Mouse (Mus musculus): Measurements from ENCODE around the gene Plekha8. TPM values are rescaled to one million over a fixed set of nuclear protein-coding genes. Genes with fewer than 3 reads are reported as not detected.

The Plekha8 gene
- polyA plus RNA-seq, 1 experiment from 2014 or later: 12.2 TPM

- Histone ChIP-seq H3K4me2 (replicated peaks) (peak overlapping the region; percentile 15; the same call in 1 of the 2 replicates), H3K9me3 (no peaks in the 10 kb centered on the region), H3K36me3 (0 out of 2 replicates have a peak, but pooled peaks cover 3% of the 10 kb centered on the region), H3K27me3 (no peaks in the 10 kb centered on the region), H3K9ac (replicated peaks) (no peak overlapping the region), H3K4me3 (replicated peaks) (no peak overlapping the region), H3K4me1 (replicated peaks) (peaks cover 67% of the 10 kb centered on the region), H3K27ac (no peak overlapping the region)
- ATAC-seq: no peak
- 74% methylated on average over 17 of the region's 17 CpGs for WGBS
Observed at GRCm38 (mm10) chr6:54562018-54562809, 32.7 kb upstream of the Plekha8 start.

DNA sequence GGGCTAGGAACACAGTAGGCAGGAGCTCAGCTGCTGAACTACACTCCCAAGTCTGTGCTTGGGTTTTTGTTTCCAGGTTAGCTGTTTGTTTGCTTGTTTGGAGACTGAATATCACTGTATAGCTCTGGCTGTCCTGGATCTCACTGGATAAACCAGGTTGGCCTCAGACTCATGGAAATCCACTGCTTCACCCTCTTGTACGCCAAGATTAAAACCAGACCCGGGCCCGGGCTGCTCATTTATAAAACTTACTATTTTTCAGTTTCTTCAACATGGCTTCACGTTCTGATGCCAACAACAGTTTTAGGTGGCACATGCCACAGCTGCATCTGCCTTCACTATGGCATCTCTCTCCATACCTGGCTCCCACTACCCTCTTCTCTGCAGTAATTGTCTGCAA lies 31.4 kb upstream of the Plekha8 start:
- Histone ChIP-seq H3K36me3 (no peaks in the 10 kb centered on the region), H3K4me3 (replicated peaks) (peak overlapping the region; percentile 61), H3K4me2 (replicated peaks) (peak overlapping the region; percentile 67), H3K4me1 (replicated peaks) (peaks cover 73% of the 10 kb centered on the region), H3K27ac (no peak overlapping the region), H3K27me3 (no peaks in the 10 kb centered on the region), H3K9me3 (no peaks in the 10 kb centered on the region), H3K9ac (replicated peaks) (0 out of 2 replicates have a peak overlapping the region, but pooled peaks have one; percentile 23)
- 88% methylated on average over 4 of the region's 4 CpGs for WGBS
- no peak for ATAC-seq

- Histone ChIP-seq H3K9ac (replicated peaks) (peak overlapping the region; percentile 84), H3K9me3 (no peaks in the 10 kb centered on the region), H3K27me3 (no peaks in the 10 kb centered on the region), H3K4me2 (replicated peaks) (peak overlapping the region; percentile 67), H3K4me3 (replicated peaks) (peak overlapping the region; percentile 61), H3K36me3 (no peaks in the 10 kb centered on the region), H3K27ac (peak overlapping the region; percentile 96), H3K4me1 (replicated peaks) (peaks cover 77% of the 10 kb centered on the region)
- 0 out of 2 replicates have a peak, but pooled peaks have one; percentile 8 for ATAC-seq
- 35% methylated on average over 9 of the region's 9 CpGs for WGBS
Observed at GRCm38 (mm10) chr6:54564506-54564991, 30.4 kb upstream of the Plekha8 start.

GRCm38 (mm10) chr6:54565012-54565411 lies 29.9 kb upstream of the Plekha8 start:
- Histone ChIP-seq H3K27me3 (no peaks in the 10 kb centered on the region), H3K9me3 (no peaks in the 10 kb centered on the region), H3K4me3 (replicated peaks) (peak overlapping the region; percentile 61), H3K4me2 (replicated peaks) (peak overlapping the region; percentile 67), H3K4me1 (replicated peaks) (peaks cover 77% of the 10 kb centered on the region), H3K36me3 (no peaks in the 10 kb centered on the region), H3K27ac (peak overlapping the region; percentile 96), H3K9ac (replicated peaks) (peak overlapping the region; percentile 84)
- ATAC-seq: peak; percentile 76
- 10% methylated on average over 3 of the region's 3 CpGs for WGBS

GRCm38 (mm10) chr6:54565665-54566545 lies 29.0 kb upstream of the Plekha8 start, which contains the start of gene Scrn1:
Gene Scrn1 (minus strand): TSS chr6:54566489.
- peak within 1 kb of the TSS; percentile 67 for H3K4me2 ChIP-seq (replicated peaks)
- H3K9me3 ChIP-seq: no peaks in the 10 kb centered on the region
- WGBS: under 1% methylated on average over 59 of the region's 60 CpGs
- H3K36me3 ChIP-seq: no peaks in the 10 kb centered on the region
- ATAC-seq: peak; percentile 85
- H3K4me3 ChIP-seq (replicated peaks): peak within 1 kb of the TSS; percentile 61
- peaks cover 77% of the 10 kb centered on the region for H3K4me1 ChIP-seq (replicated peaks)
- H3K27me3 ChIP-seq: no peaks in the 10 kb centered on the region
- peak within 1 kb of the TSS; percentile 84 for H3K9ac ChIP-seq (replicated peaks)
- peak within 1 kb of the TSS; percentile 96 for H3K27ac ChIP-seq

- H3K9ac ChIP-seq (replicated peaks): peak overlapping the region; percentile 84
- peaks cover 76% of the 10 kb centered on the region for H3K4me1 ChIP-seq (replicated peaks)
- no peaks in the 10 kb centered on the region for H3K9me3 ChIP-seq
- no peaks in the 10 kb centered on the region for H3K27me3 ChIP-seq
- peak overlapping the region; percentile 61 for H3K4me3 ChIP-seq (replicated peaks)
- H3K27ac ChIP-seq: peak overlapping the region; percentile 96
- peak overlapping the region; percentile 67 for H3K4me2 ChIP-seq (replicated peaks)
- ATAC-seq: no peak; the same call in 1 of the 2 replicates
- no peaks in the 10 kb centered on the region for H3K36me3 ChIP-seq
- WGBS: 8% methylated on average over 6 of the region's 6 CpGs
Observed at GRCm38 (mm10) chr6:54566546-54566919, 28.4 kb upstream of the Plekha8 start.

GRCm38 (mm10) chr6:54569776-54570175 lies 25.1 kb upstream of the Plekha8 start:
- 0 out of 2 replicates have a peak overlapping the region, but pooled peaks have one; percentile 36 for H3K9ac ChIP-seq (replicated peaks)

DNA sequence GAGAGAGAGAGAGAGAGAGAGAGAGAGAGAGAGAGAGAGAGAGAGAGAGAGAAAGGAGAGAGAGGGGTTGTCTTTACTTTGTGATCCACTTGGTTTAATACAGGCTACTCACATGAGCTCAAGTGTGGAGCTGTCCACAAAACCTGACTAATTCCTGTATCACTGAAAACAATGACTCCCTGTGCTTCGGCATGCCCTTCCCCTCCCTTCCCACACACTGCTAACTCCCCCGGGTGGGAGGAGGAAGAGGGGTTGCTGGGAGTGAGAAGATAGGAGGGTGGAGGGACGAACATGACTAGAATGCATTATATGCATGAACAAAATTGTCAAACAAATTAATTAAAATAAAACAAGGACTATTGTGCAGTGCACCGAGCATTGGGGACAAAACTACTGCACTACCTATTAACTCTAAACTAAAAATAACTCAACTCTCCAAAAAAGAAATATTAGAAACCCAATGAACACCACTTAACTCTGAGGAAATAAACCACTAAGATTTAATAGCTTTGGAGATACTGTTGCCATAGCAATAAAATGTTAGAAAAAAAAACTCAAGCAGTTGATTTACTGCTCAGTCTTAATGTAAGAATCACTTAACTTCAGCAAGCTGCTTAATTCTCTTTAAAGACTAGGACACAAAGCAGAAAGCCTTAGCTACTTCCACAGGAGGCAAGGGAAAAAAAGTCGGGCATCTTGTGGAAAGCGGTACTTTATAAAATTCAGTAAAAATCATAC lies 21.5 kb upstream of the Plekha8 start:
- Histone ChIP-seq H3K9me3 (no peaks in the 10 kb centered on the region), H3K4me2 (replicated peaks) (no peak overlapping the region), H3K36me3 (no peaks in the 10 kb centered on the region), H3K4me1 (replicated peaks) (peaks cover 44% of the 10 kb centered on the region), H3K4me3 (replicated peaks) (no peak overlapping the region), H3K9ac (replicated peaks) (no peak overlapping the region), H3K27me3 (no peaks in the 10 kb centered on the region), H3K27ac (peak overlapping the region; percentile 9; the same call in 1 of the 2 replicates)
- peak; percentile 69; the same call in 1 of the 2 replicates for ATAC-seq
- 17% methylated on average over 6 of the region's 6 CpGs for WGBS

More at GRCm38 (mm10) chr6:54569776-54570175, 25.1 kb upstream of the Plekha8 start:
- peak overlapping the region; percentile 70 for H3K27ac ChIP-seq
- peaks cover 62% of the 10 kb centered on the region for H3K4me1 ChIP-seq (replicated peaks)
- H3K4me3 ChIP-seq (replicated peaks): no peak overlapping the region
- H3K4me2 ChIP-seq (replicated peaks): peak overlapping the region; percentile 10; the same call in 1 of the 2 replicates
- no peaks in the 10 kb centered on the region for H3K9me3 ChIP-seq
- WGBS: 17% methylated on average over 7 of the region's 7 CpGs
- H3K36me3 ChIP-seq: no peaks in the 10 kb centered on the region
- ATAC-seq: no peak
- no peaks in the 10 kb centered on the region for H3K27me3 ChIP-seq

DNA sequence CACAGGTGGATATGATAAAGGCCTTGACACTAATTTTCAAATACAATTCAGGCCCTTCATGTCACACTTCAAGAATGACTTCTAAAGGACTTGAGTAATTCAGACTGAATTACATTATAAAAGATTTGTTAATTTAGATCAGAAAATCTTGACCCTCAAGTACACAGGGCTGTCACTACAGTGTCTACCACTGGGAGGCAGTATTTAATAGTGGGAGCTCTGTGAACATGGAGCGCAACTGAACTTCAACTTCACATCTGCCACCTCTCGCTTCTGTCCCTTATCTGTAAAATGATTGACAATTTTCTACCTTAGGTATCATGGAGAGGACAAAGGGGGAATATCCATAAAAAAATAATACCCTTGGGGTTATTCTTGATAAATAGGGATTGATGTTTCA lies 8.7 kb upstream of the Plekha8 start:
- no peaks in the 10 kb centered on the region for H3K4me1 ChIP-seq (replicated peaks)
- WGBS: 35% methylated on average over 2 of the region's 2 CpGs

GRCm38 (mm10) chr6:54586911-54587310 lies 8.0 kb upstream of the Plekha8 start:
- WGBS: 79% methylated on average over 8 of the region's 8 CpGs
- no peak overlapping the region for H3K27ac ChIP-seq

More for the DNA sequence above, 8.7 kb upstream of the Plekha8 start:
- H3K4me2 ChIP-seq (replicated peaks): no peak overlapping the region
- no peak for ATAC-seq
- no peak overlapping the region for H3K9ac ChIP-seq (replicated peaks)
- H3K9me3 ChIP-seq: no peaks in the 10 kb centered on the region
- no peak overlapping the region for H3K27ac ChIP-seq
- no peak overlapping the region for H3K4me3 ChIP-seq (replicated peaks)
- no peaks in the 10 kb centered on the region for H3K36me3 ChIP-seq
- no peaks in the 10 kb centered on the region for H3K27me3 ChIP-seq

DNA sequence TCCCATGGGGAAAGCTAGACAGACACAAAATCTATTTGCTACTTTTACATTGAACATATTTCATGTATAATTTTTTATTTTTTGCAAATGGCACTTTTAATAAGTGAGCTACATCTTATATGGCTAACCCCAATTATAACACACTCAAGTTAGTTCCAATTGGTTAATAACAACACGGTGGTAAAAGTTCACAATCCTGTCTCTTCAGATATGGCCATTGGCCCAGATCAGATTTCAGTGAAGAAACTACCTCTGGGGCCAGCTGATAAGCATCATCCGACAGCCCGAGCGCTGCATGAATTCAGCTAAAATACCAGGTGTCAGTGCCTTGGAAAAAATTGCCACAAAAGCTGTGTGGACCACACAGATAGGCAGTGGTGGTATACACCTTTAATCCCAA lies 7.2 kb upstream of the Plekha8 start:
- Histone ChIP-seq H3K27ac (no peak overlapping the region), H3K9ac (replicated peaks) (no peak overlapping the region), H3K36me3 (no peaks in the 10 kb centered on the region), H3K9me3 (no peaks in the 10 kb centered on the region), H3K27me3 (no peaks in the 10 kb centered on the region), H3K4me2 (replicated peaks) (no peak overlapping the region), H3K4me1 (replicated peaks) (peaks cover 10% of the 10 kb centered on the region), H3K4me3 (replicated peaks) (no peak overlapping the region)
- 91% methylated on average over 4 of the region's 4 CpGs for WGBS
- ATAC-seq: no peak

More at GRCm38 (mm10) chr6:54586911-54587310, 8.0 kb upstream of the Plekha8 start:
- Histone ChIP-seq H3K27me3 (no peaks in the 10 kb centered on the region), H3K4me3 (replicated peaks) (no peak overlapping the region), H3K9me3 (no peaks in the 10 kb centered on the region), H3K4me1 (replicated peaks) (peaks cover 4% of the 10 kb centered on the region), H3K4me2 (replicated peaks) (no peak overlapping the region), H3K9ac (replicated peaks) (no peak overlapping the region), H3K36me3 (no peaks in the 10 kb centered on the region)
- ATAC-seq: no peak

All from midbrain, embryonic 13.5 days (tissue).